8 mouse cellular contexts compared by ENCODE assay signal in genomic region chr12:8499871-8500596, GRCm38 (mm10). TPM values are rescaled to one million over a fixed set of nuclear protein-coding genes. Genes with fewer than 3 reads are reported as not detected.
DNase-seq lines count a peak whose midpoint lies in the region; ATAC-seq and TF ChIP-seq lines count a peak whose summit lies in the region.

Gene Rhob, minus strand, starts transcription at chr12:8500009.

- peak within 1 kb of the TSS; percentile 99 for H3K9ac ChIP-seq in heart, embryonic 11.5 days (ENCODE audit: low read depth, low read length)
- peak within 1 kb of the TSS; percentile 99 for H3K9ac ChIP-seq in kidney, embryonic 16.5 days (replicated peaks; ENCODE audit: low read length)
- peak within 1 kb of the TSS; percentile 87 for H3K9ac ChIP-seq in liver, adult 2 months (ENCODE audit: low read depth, low read length)

- H3ac ChIP-seq in myocyte (ENCODE audit: control insufficient read depth, insufficient read length) = peak within 1 kb of the TSS; percentile 91

- H3K36me3 ChIP-seq in heart, embryonic 11.5 days (ENCODE audit: control insufficient read depth, insufficient read depth, low read length) = no peaks in the 10 kb centered on the region
- H3K36me3 ChIP-seq in kidney, embryonic 16.5 days (ENCODE audit: insufficient read depth, low read length) = no peaks in the 10 kb centered on the region
- no peaks in the 10 kb centered on the region for H3K36me3 ChIP-seq in liver, adult 2 months (ENCODE audit: control insufficient read depth, insufficient read depth, low read length)
- H3K36me3 ChIP-seq in myocyte (ENCODE audit: control insufficient read depth, insufficient read depth) = no peaks in the 10 kb centered on the region
- no peaks in the 10 kb centered on the region for H3K36me3 ChIP-seq in splenic B cell, adult 2 months (ENCODE audit: control insufficient read depth, insufficient read depth, low read length, poor library complexity, severe bottlenecking)

- peaks cover 13% of the 10 kb centered on the region; the same call in 1 of the 2 replicates for H3K79me2 ChIP-seq in liver, adult 2 months (ENCODE audit: control insufficient read depth, insufficient read depth, low read length)
- H3K79me2 ChIP-seq in myocyte (ENCODE audit: control insufficient read depth, insufficient read depth) = peaks cover 35% of the 10 kb centered on the region

- no peak for TF ChIP-seq CTCF in liver, adult 2 months (IDR thresholded peaks at IDR 0.05; ENCODE audit: low read depth, low read length)

- H3K27ac ChIP-seq in heart, embryonic 11.5 days (ENCODE audit: low read depth, low read length) = peak within 1 kb of the TSS; percentile 100
- H3K27ac ChIP-seq in kidney, embryonic 16.5 days (ENCODE audit: low read length) = peak within 1 kb of the TSS; percentile 99
- peak within 1 kb of the TSS; percentile 89 for H3K27ac ChIP-seq in liver, adult 2 months (replicated peaks; ENCODE audit: insufficient read depth, low read depth, low read length)

- TF ChIP-seq POLR2A in liver, adult 2 months (IDR thresholded peaks at IDR 0.05; ENCODE audit: extremely low read depth, insufficient read depth, low read length) = peak; percentile 99
- peak; percentile 65 for TF ChIP-seq POLR2A in myocyte (IDR thresholded peaks at IDR 0.05; ENCODE audit: insufficient read length, low read depth)

- WGBS in heart, embryonic 11.5 days (ENCODE audit: insufficient replicate concordance) = under 1% methylated on average over 56 of the region's 56 CpGs
- WGBS in kidney, embryonic 16.5 days = under 1% methylated on average over 56 of the region's 56 CpGs
- under 1% methylated on average over 56 of the region's 56 CpGs for WGBS in liver, adult 2 months

- H3K4me2 ChIP-seq in heart, embryonic 11.5 days = peak within 1 kb of the TSS; percentile 78
- peak within 1 kb of the TSS; percentile 83 for H3K4me2 ChIP-seq in kidney, embryonic 16.5 days (replicated peaks; ENCODE audit: low read depth, low read length)
- H3K4me2 ChIP-seq in myocyte (ENCODE audit: low read depth) = peak within 1 kb of the TSS; percentile 81

- H3K4me1 ChIP-seq in heart, embryonic 11.5 days (ENCODE audit: control insufficient read depth, insufficient read depth, low read length) = peaks cover 23% of the 10 kb centered on the region
- peaks cover 41% of the 10 kb centered on the region for H3K4me1 ChIP-seq in kidney, embryonic 16.5 days (ENCODE audit: insufficient read depth, low read length)
- H3K4me1 ChIP-seq in liver, adult 2 months (ENCODE audit: control insufficient read depth, insufficient read depth, low read length) = peaks cover 9% of the 10 kb centered on the region

- peak; percentile 93 for DNase-seq in B cell, adult 2 months
- peak; percentile 100 for DNase-seq in brain, adult 2 months (ENCODE audit: low read depth, low spot score)
- peak; percentile 94 for DNase-seq in liver, adult 2 months (ENCODE audit: extremely low read depth, low read depth, low spot score)
- DNase-seq in splenic B cell, adult 2 months (ENCODE audit: low read depth, low spot score) = peak; percentile 98

- ATAC-seq in erythroblast, adult 5-6 weeks (replicated peaks; ENCODE audit: low FRiP score, poor library complexity, severe bottlenecking) = peak; percentile 91
- ATAC-seq in heart, embryonic 11.5 days (replicated peaks; ENCODE audit: insufficient number of reproducible peaks, low FRiP score, low TSS enrichment) = peak; percentile 97
- ATAC-seq in kidney, embryonic 16.5 days (ENCODE audit: low FRiP score, low TSS enrichment) = peak; percentile 98

- no peaks in the 10 kb centered on the region for H3K9me3 ChIP-seq in heart, embryonic 11.5 days (replicated peaks; ENCODE audit: control insufficient read depth, low read length)
- H3K9me3 ChIP-seq in kidney, embryonic 16.5 days (ENCODE audit: low read length) = no peaks in the 10 kb centered on the region

- peak within 1 kb of the TSS; percentile 91 for H3K4me3 ChIP-seq in heart, embryonic 11.5 days (ENCODE audit: low read depth, low read length)
- peak within 1 kb of the TSS; percentile 89 for H3K4me3 ChIP-seq in kidney, embryonic 16.5 days (ENCODE audit: low read length)
- peak within 1 kb of the TSS; percentile 80 for H3K4me3 ChIP-seq in liver, adult 2 months (ENCODE audit: insufficient read depth, low read depth, low read length)
- peak within 1 kb of the TSS; percentile 100 for H3K4me3 ChIP-seq in myocyte

- H3K27me3 ChIP-seq in heart, embryonic 11.5 days (ENCODE audit: control insufficient read depth, insufficient read depth, low read length) = no peaks in the 10 kb centered on the region
- H3K27me3 ChIP-seq in kidney, embryonic 16.5 days (ENCODE audit: insufficient read depth, low read length) = no peaks in the 10 kb centered on the region
- H3K27me3 ChIP-seq in liver, adult 2 months (ENCODE audit: control insufficient read depth, insufficient read depth, low read length) = no peaks in the 10 kb centered on the region
- no peaks in the 10 kb centered on the region for H3K27me3 ChIP-seq in myocyte (ENCODE audit: control insufficient read depth, insufficient read depth, insufficient read length)
- H3K27me3 ChIP-seq in splenic B cell, adult 2 months (ENCODE audit: control insufficient read depth, insufficient read depth, low read length, poor library complexity, severe bottlenecking) = no peaks in the 10 kb centered on the region

TF ChIP-seq in myocyte, 11 proteins besides CTCF, POLR2A, EP300 and RAD21:
- no peak for TF ChIP-seq CEBPB (IDR thresholded peaks at IDR 0.05; ENCODE audit: insufficient read depth, poor library complexity, severe bottlenecking)
- TF ChIP-seq POLR2AphosphoS2 (IDR thresholded peaks at IDR 0.05; ENCODE audit: insufficient read length, low read depth) = peak; percentile 84
- peak; percentile 33 for TF ChIP-seq SRF (IDR thresholded peaks at IDR 0.05; ENCODE audit: control insufficient read depth, insufficient read length, low read depth)
- no peak for TF ChIP-seq TCF12 (IDR thresholded peaks at IDR 0.05; ENCODE audit: insufficient read depth, poor library complexity, severe bottlenecking)
- peak in 1 of 3 experiments; percentile 33 for TF ChIP-seq MYOG (IDR thresholded peaks at IDR 0.05; ENCODE audit: control insufficient read depth in 1 of 3, insufficient read depth in 1 of 3, insufficient read length in 2 of 3, low read depth in 2 of 3)
- TF ChIP-seq MAX (IDR thresholded peaks at IDR 0.05; ENCODE audit: low read depth) = no peak
- TF ChIP-seq MYOD1 (IDR thresholded peaks at IDR 0.05; ENCODE audit: control insufficient read depth in 1 of 3, insufficient read length in 2 of 3, low read depth in 2 of 3) = peak in 1 of 3 experiments; percentile 57
- no peak for TF ChIP-seq USF1 (IDR thresholded peaks at IDR 0.05; ENCODE audit: low read depth)
- no peak for TF ChIP-seq TCF3 (IDR thresholded peaks at IDR 0.05; ENCODE audit: insufficient read length, low read depth)
- TF ChIP-seq REST (IDR thresholded peaks at IDR 0.05; ENCODE audit: insufficient read depth, insufficient read length) = no peak
- TF ChIP-seq E2F4 (IDR thresholded peaks at IDR 0.05; ENCODE audit: insufficient read depth) = peak; percentile 30

RNA-seq across cellular contexts. Expression of gene Rhob, which starts in this region (rescaled TPM):
- total RNA-seq in erythroblast, adult 5-6 weeks (2015; ENCODE audit: low replicate concordance) = 27.4 and 31.9 TPM in 2 replicates
- 8.9 and 9.7 TPM in 2 replicates for total RNA-seq in erythroblast, adult 5-6 weeks (2017; ENCODE audit: low replicate concordance)
- 54.8 and 57.2 TPM in 2 replicates for polyA plus RNA-seq in heart, embryonic 11.5 days (2014; fragmentation: Nextera tagmentation; extraction: Ambion mirVana)
- polyA plus RNA-seq in kidney, embryonic 16.5 days (2015; fragmentation: Nextera tagmentation; extraction: Ambion mirVana) = 39.8 and 40.1 TPM in 2 replicates
- total RNA-seq in liver, adult 2 months (2014; rRNA removed) = 12.8 and 25.2 TPM in 2 replicates
- 24.9 and 31.0 TPM in 2 replicates for polyA plus RNA-seq in liver, adult 2 months (2012; rRNA removed)
- 415 TPM for polyA plus RNA-seq in myocyte (2012; fragmentation: generic; extraction: Trizol)

Comparison
In these comparisons a context has a peak if more than half of its experiments do, and no peak if none do; other contexts are left out.
1. Peak in every context shown above with its lines: DNase-seq, ATAC-seq, H3K4me3 ChIP-seq and H3K27ac ChIP-seq.